Mouse (Mus musculus): ENCODE measurements at regions not wholly inside any gene's neighbourhood (a gene's known extent, or its start where the extent isn't known, plus 50 kb on each side); places are given as distances from the start of the nearest gene placed in this dataset.
"Not testable (repeated sequence)": the region's sequence is repeated elsewhere in the genome, so short reads cannot be mapped to it uniquely, and the experiment has no call there.

DNA sequence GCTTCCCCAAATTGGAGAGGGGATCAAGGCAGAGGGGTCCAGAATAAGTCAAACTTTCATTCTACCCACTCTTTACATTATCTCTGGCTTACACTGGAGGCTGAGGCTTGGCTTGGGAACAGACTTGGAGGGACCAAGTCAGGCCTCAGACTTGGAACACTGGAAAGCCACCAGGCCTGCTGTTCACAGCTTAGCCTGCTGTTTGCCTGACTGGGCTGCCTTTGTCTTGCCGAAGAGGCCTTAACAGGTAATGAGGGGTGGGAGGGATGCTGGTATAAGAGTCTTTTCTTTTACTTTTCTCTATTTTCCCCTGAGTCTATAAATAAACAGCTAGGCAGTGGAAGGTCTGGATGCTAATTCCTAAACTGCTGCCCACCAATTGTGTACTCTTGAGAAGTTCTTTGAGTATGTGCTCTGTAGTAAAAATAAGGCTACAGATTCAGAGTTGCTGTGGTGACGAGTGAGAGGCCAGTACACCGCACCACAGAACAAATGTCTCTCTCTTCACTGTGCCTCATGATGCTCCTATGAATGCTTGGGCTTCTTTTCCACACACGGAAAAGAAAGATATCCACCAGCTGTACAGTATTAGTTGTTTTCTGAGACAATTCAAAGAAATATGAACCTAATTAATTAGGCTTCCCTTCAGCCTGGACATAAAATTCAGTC, 154.6 kb upstream of the Ube2e1 start:
- no peaks in the 10 kb centered on the region for H3K9me3 ChIP-seq (ENCODE audit: low read length)
- TF ChIP-seq CTCF (IDR thresholded peaks at IDR 0.05) = no peak
- DNase-seq (ENCODE audit: low spot score) (no peak), ATAC-seq (ENCODE audit: low FRiP score) (no peak)
- H3K9ac ChIP-seq (replicated peaks; ENCODE audit: low read length, poor library complexity, severe bottlenecking) = no peak overlapping the region
- H3K27ac ChIP-seq (ENCODE audit: low read depth, low read length) = no peak overlapping the region
- H3K4me2 ChIP-seq (ENCODE audit: low read depth, low read length, poor library complexity, severe bottlenecking) = no peak overlapping the region
- no peaks in the 10 kb centered on the region for H3K4me1 ChIP-seq (ENCODE audit: insufficient read depth, low read length)
- no peak overlapping the region for H3K4me3 ChIP-seq (ENCODE audit: low read depth, low read length)
- no peaks in the 10 kb centered on the region for H3K36me3 ChIP-seq (ENCODE audit: insufficient read depth, low read length)
- no peaks in the 10 kb centered on the region for H3K27me3 ChIP-seq (ENCODE audit: insufficient read depth, low read length)
- 47% methylated on average over 4 of the region's 4 CpGs for WGBS

DNA sequence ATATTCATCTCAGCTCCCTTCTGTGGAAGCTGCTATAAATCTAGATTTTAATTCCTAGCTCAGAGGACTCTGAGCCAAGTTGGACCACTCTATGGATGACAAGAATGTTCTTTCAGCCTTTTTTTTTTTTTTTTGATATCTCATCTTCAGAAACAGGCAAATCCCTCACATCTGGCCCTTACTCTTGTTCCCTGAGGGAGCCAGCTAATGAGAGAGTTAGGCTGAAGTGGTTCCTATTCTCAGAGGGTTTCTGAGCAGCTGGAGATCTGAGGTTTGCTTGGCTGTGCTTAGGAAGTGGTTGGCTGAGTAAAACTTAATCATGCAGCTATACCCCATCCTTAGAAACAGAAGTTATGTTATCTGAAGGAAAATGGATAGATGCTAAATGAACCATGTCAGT, 153.9 kb upstream of the Ube2e1 start:
- Histone ChIP-seq H3K4me1 (ENCODE audit: insufficient read depth, low read length) (no peaks in the 10 kb centered on the region), H3K36me3 (ENCODE audit: insufficient read depth, low read length) (no peaks in the 10 kb centered on the region), H3K27me3 (ENCODE audit: insufficient read depth, low read length) (no peaks in the 10 kb centered on the region), H3K4me2 (ENCODE audit: low read depth, low read length, poor library complexity, severe bottlenecking) (no peak overlapping the region), H3K9ac (replicated peaks; ENCODE audit: low read length, poor library complexity, severe bottlenecking) (no peak overlapping the region), H3K27ac (ENCODE audit: low read depth, low read length) (no peak overlapping the region), H3K9me3 (ENCODE audit: low read length) (no peaks in the 10 kb centered on the region), H3K4me3 (ENCODE audit: low read depth, low read length) (no peak overlapping the region)
- DNase-seq (ENCODE audit: low spot score) (no peak), ATAC-seq (ENCODE audit: low FRiP score) (no peak)
- no peak for TF ChIP-seq CTCF (IDR thresholded peaks at IDR 0.05)

DNA sequence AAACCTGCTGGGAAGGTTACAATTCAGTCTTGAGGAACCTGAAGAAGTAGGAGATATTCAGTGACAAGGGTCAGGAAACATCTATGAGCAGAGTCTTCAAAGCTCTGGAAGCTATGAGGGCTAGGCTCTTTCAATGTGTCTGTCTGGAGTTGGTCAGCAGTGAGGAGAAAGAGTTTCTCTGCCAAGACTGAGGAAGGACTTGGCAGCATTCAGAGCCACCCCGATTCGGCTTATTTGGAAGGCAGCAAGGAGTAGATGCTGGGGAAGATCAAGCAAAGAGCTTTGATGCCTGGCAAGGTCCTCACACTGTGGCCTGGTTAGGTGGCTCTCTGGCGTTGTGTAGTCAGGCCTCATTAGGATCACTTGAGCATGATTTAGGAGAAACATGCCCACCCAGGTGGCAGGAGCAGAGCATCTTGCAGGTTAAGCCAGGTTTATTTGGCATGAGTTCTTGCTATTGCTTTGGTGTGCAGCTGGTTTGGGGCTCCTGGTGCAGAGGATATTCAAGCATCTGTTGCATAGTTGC, 145.2 kb upstream of the Ube2e1 start:
- Histone ChIP-seq H3K27me3 (ENCODE audit: insufficient read depth, low read length) (no peaks in the 10 kb centered on the region), H3K9ac (replicated peaks; ENCODE audit: low read length, poor library complexity, severe bottlenecking) (no peak overlapping the region), H3K36me3 (ENCODE audit: insufficient read depth, low read length) (no peaks in the 10 kb centered on the region), H3K9me3 (ENCODE audit: low read length) (no peaks in the 10 kb centered on the region), H3K4me3 (ENCODE audit: low read depth, low read length) (no peak overlapping the region), H3K27ac (ENCODE audit: low read depth, low read length) (no peak overlapping the region), H3K4me2 (ENCODE audit: low read depth, low read length, poor library complexity, severe bottlenecking) (no peak overlapping the region), H3K4me1 (ENCODE audit: insufficient read depth, low read length) (no peaks in the 10 kb centered on the region)
- DNase-seq (ENCODE audit: low spot score) (peak; percentile 44), ATAC-seq (ENCODE audit: low FRiP score) (no peak)
- WGBS = 81% methylated on average over 3 of the region's 3 CpGs
- no peak for TF ChIP-seq CTCF (IDR thresholded peaks at IDR 0.05)

DNA sequence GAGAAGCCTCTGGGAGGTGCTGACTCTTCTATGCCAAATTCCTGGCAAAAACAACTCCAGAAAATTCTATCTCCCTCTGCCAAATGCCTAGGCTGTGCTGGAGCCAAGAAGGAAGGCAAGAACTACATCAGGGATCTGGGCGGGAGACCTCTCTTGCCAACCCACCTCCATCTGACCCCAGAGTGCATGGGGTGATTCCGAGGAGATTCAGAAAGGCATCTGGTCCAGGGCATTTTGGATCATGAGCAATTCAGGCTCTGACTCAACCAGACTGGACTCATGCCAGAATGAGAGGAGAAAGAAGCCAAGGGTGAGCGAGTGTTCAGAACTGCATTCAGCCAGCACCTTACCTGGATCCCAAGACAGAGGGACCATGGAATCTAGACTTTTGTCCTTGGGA, 137.0 kb upstream of the Ube2e1 start:
- DNase-seq (ENCODE audit: low spot score) = peak; percentile 21

DNA sequence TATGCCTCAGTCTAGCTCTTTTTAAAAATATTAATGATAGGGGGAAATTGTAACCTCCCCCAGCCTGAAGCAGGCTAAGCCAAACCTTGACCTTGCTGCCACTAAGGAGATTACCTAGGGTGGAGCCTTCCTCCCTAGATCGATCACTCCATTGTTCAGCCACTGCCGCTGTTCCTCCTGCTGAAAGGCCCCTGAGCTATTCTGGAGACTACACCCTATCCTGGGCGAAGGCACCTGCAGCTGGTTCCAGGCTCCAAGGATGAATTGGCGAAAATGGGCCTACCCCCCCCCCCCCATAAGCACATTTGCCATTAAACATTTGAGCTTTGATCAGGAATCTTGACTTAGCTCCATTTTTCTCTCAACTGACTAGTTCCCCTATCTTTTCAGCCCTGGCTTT, 135.2 kb upstream of the Ube2e1 start:
- ATAC-seq (ENCODE audit: low FRiP score); H3K9me3 ChIP-seq (ENCODE audit: low read length); H3K9ac ChIP-seq (replicated peaks; ENCODE audit: low read length, poor library complexity, severe bottlenecking); H3K4me2 ChIP-seq (ENCODE audit: low read depth, low read length, poor library complexity, severe bottlenecking); DNase-seq (ENCODE audit: low spot score); H3K27me3 ChIP-seq (ENCODE audit: insufficient read depth, low read length); H3K4me3 ChIP-seq (ENCODE audit: low read depth, low read length); H3K4me1 ChIP-seq (ENCODE audit: insufficient read depth, low read length); H3K27ac ChIP-seq (ENCODE audit: low read depth, low read length); H3K36me3 ChIP-seq (ENCODE audit: insufficient read depth, low read length): not testable (repeated sequence)
- 54% methylated on average over 4 of the region's 4 CpGs for WGBS

More for the DNA sequence above, 137.0 kb upstream of the Ube2e1 start:
- H3K9ac ChIP-seq (replicated peaks; ENCODE audit: low read length, poor library complexity, severe bottlenecking) = no peak overlapping the region
- no peak overlapping the region for H3K27ac ChIP-seq (ENCODE audit: low read depth, low read length)
- 78% methylated on average over 3 of the region's 3 CpGs for WGBS
- H3K4me1 ChIP-seq (ENCODE audit: insufficient read depth, low read length) = no peaks in the 10 kb centered on the region
- H3K27me3 ChIP-seq (ENCODE audit: insufficient read depth, low read length) = no peaks in the 10 kb centered on the region
- no peak for TF ChIP-seq CTCF (IDR thresholded peaks at IDR 0.05)
- no peak for ATAC-seq (ENCODE audit: low FRiP score)
- H3K4me2 ChIP-seq (ENCODE audit: low read depth, low read length, poor library complexity, severe bottlenecking) = no peak overlapping the region
- no peaks in the 10 kb centered on the region for H3K36me3 ChIP-seq (ENCODE audit: insufficient read depth, low read length)
- no peak overlapping the region for H3K4me3 ChIP-seq (ENCODE audit: low read depth, low read length)
- no peaks in the 10 kb centered on the region for H3K9me3 ChIP-seq (ENCODE audit: low read length)

DNA sequence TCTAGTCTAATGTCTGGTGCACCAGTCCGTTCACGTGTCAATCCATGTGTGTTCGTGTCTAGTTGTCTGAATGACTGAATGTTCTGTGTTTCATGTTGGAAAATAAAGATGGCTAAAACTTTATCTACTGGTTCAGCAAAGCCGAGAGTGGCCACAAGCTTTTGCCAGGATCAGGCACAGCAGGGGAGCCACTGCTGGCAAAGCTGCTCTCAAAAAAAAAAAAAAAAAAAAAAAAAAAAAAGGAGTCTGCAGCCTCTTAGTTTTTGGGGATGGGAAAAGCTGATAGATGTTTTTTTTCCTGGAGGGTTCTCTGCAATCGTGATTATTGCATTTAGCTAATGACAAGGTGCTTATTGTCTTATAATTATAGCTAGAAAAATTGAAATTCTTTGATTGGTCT, 132.5 kb upstream of the Ube2e1 start:
- not testable (repeated sequence) for H3K4me2 ChIP-seq (ENCODE audit: low read depth, low read length, poor library complexity, severe bottlenecking)
- WGBS = 12% methylated on average over 5 of the region's 5 CpGs

More for the DNA sequence above, 132.5 kb upstream of the Ube2e1 start:
- not testable (repeated sequence) for H3K27ac ChIP-seq (ENCODE audit: low read depth, low read length); ATAC-seq (ENCODE audit: low FRiP score); DNase-seq (ENCODE audit: low spot score); H3K4me3 ChIP-seq (ENCODE audit: low read depth, low read length); H3K4me1 ChIP-seq (ENCODE audit: insufficient read depth, low read length); H3K27me3 ChIP-seq (ENCODE audit: insufficient read depth, low read length); H3K36me3 ChIP-seq (ENCODE audit: insufficient read depth, low read length); H3K9ac ChIP-seq (replicated peaks; ENCODE audit: low read length, poor library complexity, severe bottlenecking); H3K9me3 ChIP-seq (ENCODE audit: low read length)

Measured in midbrain, postnatal 0 days (tissue).